Mouse (Mus musculus) c-Kit-positive CD71-negative TER-119-negative erythroid progenitor cells, embryonic 14.5 days (primary cell): ENCODE results near the gene Gab1.

Experiments
- DNase-seq: peaks from one replicate; pipeline ENCODE4 v3.0.0-alpha.2; 2013; ENCODE audit warnings: low read depth

Gene Gab1

GRCm38 (mm10) chr8:80810442-80810841 is 69.9 kb downstream of the Gab1 start:
- no peak for DNase-seq

DNA sequence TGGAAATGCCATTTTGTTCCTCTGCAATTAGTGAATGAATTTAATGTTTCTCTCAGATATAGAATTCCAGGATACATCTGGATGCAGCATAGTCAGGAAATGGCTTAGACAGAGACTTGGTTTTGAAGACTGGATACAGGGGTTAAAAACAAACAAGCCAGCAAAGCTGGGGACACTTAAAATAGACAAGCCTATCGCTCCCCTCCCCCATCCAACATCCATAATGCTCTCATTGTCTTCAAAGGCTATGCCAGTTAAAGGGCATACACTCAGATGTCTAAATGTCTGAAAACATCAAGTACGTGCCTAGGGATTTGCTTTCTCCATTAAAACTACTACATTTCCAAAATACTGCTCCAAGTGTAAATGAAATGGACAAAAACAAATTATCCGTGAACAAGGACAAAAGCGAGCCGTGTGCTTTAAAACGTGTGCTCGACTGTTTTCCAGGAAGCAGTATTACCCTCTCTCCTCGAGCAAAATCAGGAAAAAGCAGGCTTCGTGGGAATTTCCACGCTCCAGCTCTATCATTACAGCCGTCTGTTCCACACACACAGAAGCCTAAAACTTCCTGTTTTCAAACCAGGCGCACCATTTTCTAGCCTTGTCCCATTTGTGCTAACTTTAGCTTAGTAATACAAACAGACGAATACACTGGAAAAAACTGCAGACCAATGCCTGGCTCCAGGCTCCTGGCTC is 72.4 kb downstream of the Gab1 start:
- DNase-seq = no peak

DNA sequence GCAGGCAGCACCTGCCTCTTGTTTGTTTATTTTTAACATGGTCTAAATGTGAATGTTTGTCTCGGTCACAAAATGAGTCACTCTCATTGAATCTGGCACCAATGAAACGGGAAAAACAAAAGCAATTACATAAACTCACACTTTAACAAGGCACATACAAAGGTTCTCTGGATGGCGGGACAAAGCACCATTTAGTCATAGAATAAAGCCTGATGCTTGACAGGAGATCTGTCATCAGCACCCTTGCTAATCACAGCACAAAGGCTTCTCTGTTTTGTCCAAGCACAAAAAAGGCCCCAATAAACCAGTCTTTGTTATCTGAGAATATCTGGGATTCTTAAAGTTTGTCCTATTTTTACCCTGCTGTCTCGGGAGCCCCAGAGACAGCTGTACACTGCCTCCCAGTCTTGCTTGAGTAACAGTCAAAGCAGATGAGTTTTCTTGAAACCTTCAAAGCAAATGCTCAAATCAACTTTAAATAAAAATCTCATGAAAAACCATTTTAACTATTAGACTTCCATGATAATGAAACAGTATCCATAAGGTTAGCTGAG is 76.2 kb downstream of the Gab1 start:
- DNase-seq = no peak

DNA sequence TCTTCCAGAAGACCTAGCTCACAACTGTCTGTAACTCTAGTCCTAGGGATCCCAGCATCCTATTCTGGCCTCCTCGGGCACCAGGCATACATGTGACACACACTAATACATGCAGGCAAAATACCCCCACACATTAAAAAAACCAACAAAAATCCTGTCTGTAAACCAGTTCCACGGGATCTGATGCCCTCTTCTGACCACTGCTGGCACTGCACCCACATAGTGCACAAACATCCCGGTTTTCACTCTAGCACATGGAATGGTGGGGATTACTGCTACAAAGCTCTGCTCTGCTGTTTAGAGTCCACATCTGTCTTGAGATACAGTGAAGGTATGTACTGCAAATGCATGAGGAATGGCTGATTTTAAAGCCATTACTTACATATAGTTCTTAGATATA is 81.5 kb downstream of the Gab1 start:
- no peak for DNase-seq

- DNase-seq = no peak
Measured at GRCm38 (mm10) chr8:80798198-80798777, 82.0 kb downstream of the Gab1 start.

- DNase-seq = no peak
Measured at GRCm38 (mm10) chr8:80796070-80796469, 84.2 kb downstream of the Gab1 start.

- no peak for DNase-seq
Measured at GRCm38 (mm10) chr8:80794585-80795509, 85.5 kb downstream of the Gab1 start.

GRCm38 (mm10) chr8:80793791-80794515 is 86.4 kb downstream of the Gab1 start:
- DNase-seq = peak; percentile 29

DNA sequence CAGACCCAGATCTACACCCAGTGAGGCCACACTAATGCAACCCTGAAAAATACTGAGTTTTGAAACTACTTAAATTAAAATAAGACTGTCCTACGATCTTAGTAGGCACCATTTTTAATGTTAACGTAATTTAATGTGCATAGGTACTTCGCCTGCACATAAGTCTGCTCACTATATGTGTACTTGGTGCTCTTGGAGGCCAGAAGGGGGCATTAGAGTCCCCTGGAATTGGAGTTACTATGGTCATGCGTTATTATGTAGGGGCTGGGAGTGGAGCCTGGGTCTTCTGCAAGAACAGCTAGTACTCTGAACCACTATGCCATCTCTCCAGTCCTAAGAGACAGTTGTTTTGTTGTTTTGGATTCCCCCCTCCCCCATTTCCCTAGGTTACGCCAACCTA is 88.1 kb downstream of the Gab1 start:
- DNase-seq = no peak

DNA sequence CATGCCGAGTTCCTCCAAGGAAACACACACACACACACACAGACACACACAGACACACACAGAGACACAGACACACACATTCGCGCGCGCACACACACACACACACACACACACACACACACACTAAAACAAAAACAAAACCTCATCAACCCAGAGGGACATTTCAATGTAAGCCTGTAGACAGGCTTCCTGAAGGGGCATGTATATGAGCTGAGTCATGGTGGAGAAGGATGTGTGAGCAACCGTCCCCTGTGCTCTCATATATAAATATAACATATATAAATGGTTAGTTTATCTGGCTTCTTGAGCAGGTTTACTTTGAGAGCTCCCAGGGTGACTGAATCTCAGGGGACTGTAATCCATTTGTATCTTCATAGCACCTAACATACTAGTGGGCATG is 91.0 kb downstream of the Gab1 start:
- DNase-seq = no peak

GRCm38 (mm10) chr8:80784559-80784958 is 95.8 kb downstream of the Gab1 start:
- no peak for DNase-seq

DNA sequence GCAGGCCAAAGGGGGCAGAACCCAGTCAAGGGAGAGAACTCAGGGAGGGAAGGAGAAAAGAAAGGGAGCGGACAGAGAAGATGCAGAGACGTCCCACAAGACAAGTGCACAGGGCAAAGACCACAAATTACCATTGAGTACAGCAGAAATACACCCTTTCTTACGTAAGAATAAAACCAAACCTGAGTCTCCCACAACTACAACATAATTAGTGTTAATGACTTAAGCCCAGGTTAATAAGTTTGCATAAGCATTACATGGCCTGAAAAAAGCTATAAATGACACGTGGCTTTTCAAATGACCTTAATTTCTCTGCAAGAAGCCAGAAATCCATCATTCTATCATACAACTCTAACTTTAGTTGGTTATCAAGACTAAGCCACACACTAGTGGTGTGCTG is 97.0 kb downstream of the Gab1 start:
- no peak for DNase-seq

GRCm38 (mm10) chr8:80781338-80781737 is 99.0 kb downstream of the Gab1 start:
- DNase-seq = no peak

DNA sequence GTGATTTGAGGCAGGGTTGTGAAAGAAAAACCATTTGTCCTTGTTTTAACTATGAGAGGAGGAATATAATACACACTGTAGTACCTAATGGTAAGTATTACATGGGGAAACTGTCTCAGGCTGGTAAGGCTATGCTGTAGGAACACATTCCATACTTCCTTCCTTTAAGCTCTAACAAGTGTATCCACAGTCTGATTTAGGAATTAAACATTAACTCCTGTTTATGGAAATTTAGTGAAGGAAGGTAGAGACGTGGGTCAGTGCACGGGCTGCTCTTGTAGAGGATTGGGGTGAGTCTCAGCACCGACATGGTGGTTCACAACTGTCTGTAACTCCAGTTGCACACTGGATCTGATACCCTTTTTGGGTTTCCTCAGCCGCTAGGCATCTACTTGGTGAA is 100.0 kb downstream of the Gab1 start:
- DNase-seq = no peak

DNA sequence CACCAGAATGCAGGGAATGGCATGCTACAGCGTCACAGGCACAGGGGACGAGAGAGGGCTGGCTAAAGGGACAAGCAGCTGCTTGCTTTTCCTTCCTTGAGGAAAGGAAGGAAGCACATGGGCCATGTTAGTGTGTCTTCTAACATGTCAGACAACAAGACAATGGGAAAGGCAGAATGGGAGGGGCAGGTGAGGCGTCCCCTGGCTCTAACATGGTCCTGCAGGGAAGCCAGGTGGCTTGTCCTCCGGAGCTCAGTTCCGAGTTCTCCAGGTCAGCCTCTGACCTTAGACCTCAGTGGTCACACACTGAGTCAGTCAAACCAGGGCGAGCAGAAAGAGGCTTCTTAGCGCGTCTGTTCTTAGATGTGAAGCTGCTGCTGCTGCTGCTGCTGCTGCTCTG is 103.9 kb downstream of the Gab1 start:
- no peak for DNase-seq

DNA sequence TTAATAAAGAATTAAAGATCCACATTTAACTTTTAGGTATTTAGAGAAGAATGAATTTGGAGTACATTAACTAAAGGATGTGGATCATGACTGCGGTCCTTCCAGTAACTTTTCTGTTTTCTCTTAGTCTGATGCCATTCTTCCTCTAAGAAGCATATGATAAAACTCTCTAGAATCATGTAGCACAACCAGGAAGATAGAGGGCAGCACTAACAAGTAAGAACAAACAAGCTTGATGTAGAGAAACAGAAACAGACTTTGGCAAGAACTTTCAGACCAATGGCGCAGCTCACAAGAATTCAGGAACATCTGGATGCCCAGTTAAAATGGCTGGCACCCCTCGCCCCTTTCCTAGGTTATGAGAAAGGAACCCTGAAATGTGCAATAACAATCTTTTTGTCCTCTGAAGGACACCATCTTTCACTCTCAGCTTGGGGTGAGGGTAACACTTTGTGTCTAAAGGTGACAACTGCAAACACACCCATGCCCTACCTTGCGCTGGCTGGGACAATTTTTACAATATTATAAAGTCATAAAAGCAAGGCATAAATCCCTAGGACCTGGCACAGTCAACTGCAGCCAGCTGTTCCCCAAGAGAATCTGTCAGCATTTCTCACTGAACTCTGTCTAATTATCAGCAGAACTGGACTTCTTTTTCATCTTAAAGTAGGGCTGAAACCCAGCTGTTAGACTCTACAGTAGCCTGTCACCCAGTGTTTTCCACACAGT is 107.4 kb downstream of the Gab1 start:
- DNase-seq = no peak

DNA sequence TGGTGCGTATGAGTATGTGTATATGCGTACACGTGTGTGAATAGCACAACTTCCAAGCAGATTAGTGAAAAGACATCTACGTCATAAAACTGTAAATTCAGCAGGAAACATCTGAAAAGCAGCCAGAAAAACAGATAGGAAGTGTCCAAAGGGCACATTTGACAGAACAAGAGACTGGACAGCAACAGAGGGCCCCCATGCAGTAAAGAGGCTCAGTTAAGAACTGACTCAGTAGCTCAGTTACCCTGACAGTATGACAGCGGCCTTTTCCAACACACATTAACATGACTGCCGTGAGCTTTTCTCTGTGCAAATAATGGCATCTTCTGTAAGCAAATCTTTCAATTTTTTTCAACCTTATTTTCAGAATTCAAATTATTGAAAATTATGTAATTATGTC is 111.9 kb downstream of the Gab1 start:
- DNase-seq = no peak

DNA sequence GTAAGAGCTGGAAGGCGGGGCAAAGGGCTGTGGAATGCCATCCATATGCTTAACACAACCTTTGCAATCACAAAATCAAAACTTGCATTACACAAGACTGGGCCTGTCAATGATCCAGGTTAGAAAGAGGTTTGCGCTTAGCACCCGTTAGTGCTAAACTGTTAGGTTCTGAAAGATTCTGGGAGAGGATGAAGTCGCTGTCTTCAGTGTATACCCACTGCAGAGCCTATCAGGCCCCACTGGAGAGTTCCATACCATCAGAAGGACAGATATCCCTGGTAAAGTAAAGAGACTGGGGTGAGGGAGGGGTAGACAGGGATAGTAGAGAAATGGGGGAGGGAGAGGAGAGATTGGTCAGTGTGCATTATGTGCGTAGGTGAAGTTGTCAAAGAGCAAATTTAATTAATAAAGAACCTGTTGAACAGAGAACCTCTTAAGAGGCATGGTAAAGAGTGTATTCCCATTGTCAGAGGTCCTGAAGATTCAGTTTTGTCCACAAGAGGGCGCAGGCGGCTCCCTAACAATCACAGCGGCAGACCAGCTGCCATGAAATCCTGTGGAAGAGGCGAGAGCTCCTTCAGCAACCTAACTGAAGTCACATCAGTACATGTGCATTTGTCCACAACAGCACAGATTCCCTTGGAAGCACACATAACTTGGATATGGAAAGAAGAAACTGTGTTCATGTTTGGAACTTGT is 127.2 kb downstream of the Gab1 start:
- peak; percentile 74 for DNase-seq

DNA sequence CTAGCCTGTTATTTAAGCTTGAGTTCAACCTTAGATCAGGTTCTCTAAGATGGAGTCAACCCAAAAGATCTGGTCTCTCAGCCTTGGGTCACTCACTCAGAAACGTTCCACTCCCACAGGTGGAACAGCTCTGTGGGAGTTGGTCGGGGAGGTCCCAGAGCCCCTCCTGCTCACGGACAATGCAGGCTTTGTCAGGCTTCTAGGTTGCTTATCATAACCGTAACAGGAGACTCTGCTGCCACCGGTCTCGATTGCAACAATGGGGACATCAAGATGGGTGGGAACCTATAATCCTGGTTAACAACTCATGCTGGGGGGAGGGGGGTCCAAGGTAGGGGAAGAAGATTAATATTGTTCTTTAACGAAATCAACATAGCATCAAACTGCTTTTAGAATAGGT is 127.9 kb downstream of the Gab1 start:
- no peak for DNase-seq

DNA sequence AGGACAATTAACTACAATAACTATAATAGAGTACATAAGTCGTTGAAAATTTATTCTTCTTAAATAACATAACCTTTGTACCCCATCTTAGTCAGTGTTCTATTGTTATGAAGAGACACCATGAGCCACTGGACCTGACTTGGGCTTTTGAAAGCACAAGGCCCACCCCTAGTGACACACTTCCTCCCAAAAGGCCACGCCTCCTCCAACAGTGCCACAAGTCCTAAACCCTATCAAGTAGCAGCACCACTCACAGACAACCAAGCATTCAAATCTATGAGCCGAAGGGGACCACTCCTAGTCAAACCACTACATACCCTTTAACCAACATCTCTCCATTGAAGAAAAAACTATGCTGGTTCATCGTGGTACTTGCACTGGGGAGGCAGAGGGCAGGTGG is 131.2 kb downstream of the Gab1 start:
- DNase-seq = no peak

DNA sequence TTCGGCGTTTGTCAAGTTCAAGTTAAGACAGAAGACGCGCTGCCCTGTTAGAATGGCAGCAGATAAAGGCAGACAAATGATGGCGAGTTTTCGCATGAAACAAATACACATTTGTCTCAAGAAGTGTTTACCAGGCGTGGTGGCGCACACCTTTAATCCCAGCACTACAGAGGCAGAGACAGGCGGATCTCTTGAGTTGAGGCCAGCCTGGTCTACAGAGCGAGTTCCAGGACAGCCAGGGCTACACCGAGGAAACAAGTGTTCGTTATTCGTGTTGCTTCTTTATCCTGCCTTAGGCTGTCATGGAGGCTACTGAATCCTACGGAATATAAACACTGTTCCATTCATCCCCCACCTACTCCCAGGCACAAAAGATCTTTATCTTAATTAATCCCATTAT is 140.4 kb downstream of the Gab1 start:
- DNase-seq = no peak
